Mouse (Mus musculus) activated CD4-positive, CD25-positive, alpha-beta regulatory T cell, adult 9 weeks (primary cell): ENCODE measurements around the gene Atp6ap2. TPM values are rescaled to one million over a fixed set of nuclear protein-coding genes. Genes with fewer than 3 reads are reported as not detected.

Experiments used
- polyA plus RNA-seq: library from polyadenylated mRNA; unstranded; fragments of 100-300 nt; shearing (Covaris generic); gene quantifications from one replicate; pipeline ENCODE4 v1.2.1, GENCODE M21; 2017

Gene Atp6ap2
- polyA plus RNA-seq: 82.8 TPM

DNA sequence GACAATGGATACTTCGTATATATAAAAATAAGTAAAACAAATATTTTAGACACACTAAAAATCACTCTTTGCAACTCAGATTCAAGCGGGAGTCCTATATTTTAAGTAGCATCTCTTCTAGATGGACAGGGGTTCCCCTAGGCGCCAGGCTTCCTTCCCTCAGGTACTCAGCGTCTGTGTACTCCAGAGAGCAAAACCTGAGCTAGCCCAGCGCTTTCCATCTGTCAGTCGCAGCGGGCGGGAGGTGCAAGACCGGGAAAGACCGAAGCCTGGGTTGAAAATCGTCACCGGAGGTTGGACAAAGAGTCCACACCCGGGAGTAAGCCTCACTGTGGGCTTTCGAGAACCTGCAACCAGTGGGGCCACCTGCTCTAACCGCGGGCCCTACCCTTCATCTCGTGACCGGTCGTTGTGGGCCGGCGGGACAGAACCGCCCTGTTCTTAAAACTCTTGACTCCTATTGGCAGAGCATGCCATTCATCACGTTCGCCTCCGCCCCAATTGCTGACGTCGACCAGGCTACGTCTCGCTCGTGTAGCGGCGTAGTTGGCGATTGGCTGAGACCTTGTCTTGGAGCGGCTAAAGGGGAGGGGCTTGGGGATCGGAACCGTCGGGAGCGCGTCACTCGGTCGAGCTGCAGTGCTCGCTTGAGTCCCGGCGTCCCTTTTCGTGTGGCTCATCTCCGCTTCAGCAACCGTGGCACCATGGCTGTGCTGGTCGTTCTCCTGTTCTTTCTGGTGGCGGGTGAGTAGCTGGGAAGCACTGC is at the start of gene Atp6ap2:
Atp6ap2 (plus strand) TSS at position 610 of the 766 bp plus-strand sequence.

Other genes starting within 250 kb of the Atp6ap2 start
- 71.0 TPM for gene 1810030O07Rik, start 85.9 kb downstream of the Atp6ap2 start, polyA plus RNA-seq
- 6.0 TPM for gene Med14, start 174.3 kb downstream of the Atp6ap2 start, polyA plus RNA-seq